Mouse (Mus musculus) forebrain, postnatal 0 days (tissue): ENCODE measurements around the gene Zbtb20. TPM values are rescaled to one million over a fixed set of nuclear protein-coding genes. Genes with fewer than 3 reads are reported as not detected.

Experiments used
- ATAC-seq: fragments of 200-750 bp; cut with Nextera tagmentation; 2 replicates; pipeline ENCODE4 v1.8.0; 2017; ENCODE audit warnings: mild to moderate bottlenecking, moderate library complexity
- DNase-seq: peaks from one replicate; pipeline ENCODE4 v3.0.0-alpha.2; 2015
- H3K27ac ChIP-seq: fragments of 300-500 bp; sonication (generic); 2 replicates; pipeline ENCODE4 v1.5.1; 2014; ENCODE audit warnings: low read depth, mild to moderate bottlenecking, antibody characterized with exemption, low read length, moderate library complexity, mixed read lengths
- H3K27me3 ChIP-seq: fragments of 300-500 bp; sonication (generic); 2 replicates; pipeline ENCODE4 v1.6.1; 2014; ENCODE audit warnings: mild to moderate bottlenecking, low read length, mixed read lengths; ENCODE audit not compliant: insufficient read depth
- H3K36me3 ChIP-seq: fragments of 300-500 bp; sonication (generic); 2 replicates; pipeline ENCODE4 v1.6.1; 2014; ENCODE audit warnings: mild to moderate bottlenecking, moderate library complexity; ENCODE audit not compliant: insufficient read depth
- H3K4me1 ChIP-seq: fragments of 300-500 bp; sonication (generic); 2 replicates; pipeline ENCODE4 v1.6.1; 2014; ENCODE audit warnings: antibody characterized with exemption; ENCODE audit not compliant: insufficient read depth
- H3K4me2 ChIP-seq: fragments of 300-500 bp; sonication (generic); 2 replicates; pipeline ENCODE4 v1.6.1; 2014; ENCODE audit warnings: low read depth, mild to moderate bottlenecking, moderate library complexity
- H3K4me3 ChIP-seq: fragments of 300-500 bp; sonication (generic); 2 replicates; pipeline ENCODE4 v1.5.1; 2014; ENCODE audit warnings: low read depth, low read length, mixed read lengths
- H3K9ac ChIP-seq: fragments of 300-500 bp; sonication (generic); 2 replicates; pipeline ENCODE4 v1.6.1; 2014; ENCODE audit warnings: mild to moderate bottlenecking
- H3K9me3 ChIP-seq: fragments of 300-500 bp; sonication (generic); 2 replicates; pipeline ENCODE4 v1.6.1; 2016; ENCODE audit warnings: low read length
- CTCF ChIP-seq: sonication (generic); IDR thresholded peaks from 2 replicates; pipeline ENCODE4 v1.5.1; 2016; ENCODE audit warnings: antibody characterized with exemption, control low read depth, low read depth
- WGBS: fragments of 180-500 bp; shearing (Covaris S2); extraction: QIAGEN DNeasy Blood & Tissue Kit; methylation state at CpG from one replicate; pipeline ENCODE4 v1.1.7; 2014; 5-methylcytosine and 5-hydroxymethylcytosine counted together
- polyA plus RNA-seq: library from polyadenylated mRNA; unstranded; fragments of >200 nt; fragmentation: Nextera tagmentation; extraction: Ambion mirVana; gene quantifications from 2 replicates; pipeline ENCODE4 v1.2.1, GENCODE M21; 2015
- total RNA-seq: library from RNA; depleted of rRNA; stranded (reverse); fragments of >200 nt; gene quantifications from 2 replicates; pipeline ENCODE4 v1.2.3, GENCODE M21; 2014

Gene Zbtb20
- total and polyA plus RNA-seq, 2 experiments from 2014 or later, result 63.4 to 90.9 TPM

- no peak overlapping the region for H3K4me2 ChIP-seq
- H3K36me3 ChIP-seq, result no peaks in the 10 kb centered on the region
- TF ChIP-seq CTCF, result no peak
- 43% methylated on average over 7 of the region's 7 CpGs for WGBS
- 0 out of 2 replicates have a peak, but pooled peaks cover 11% of the 10 kb centered on the region for H3K4me1 ChIP-seq
- no peaks in the 10 kb centered on the region for H3K27me3 ChIP-seq
- H3K9me3 ChIP-seq, result no peaks in the 10 kb centered on the region
- no peak for DNase-seq
- ATAC-seq, result no peak
- no peak overlapping the region for H3K4me3 ChIP-seq
- H3K9ac ChIP-seq, result no peak overlapping the region
- no peak overlapping the region for H3K27ac ChIP-seq
These were observed 534.9 kb downstream of the Zbtb20 start for GRCm38 (mm10) chr16:43410613-43410974.

GRCm38 (mm10) chr16:43415864-43416263 lies 540.2 kb downstream of the Zbtb20 start:
- no peak for ATAC-seq
- no peaks in the 10 kb centered on the region for H3K36me3 ChIP-seq
- 0 out of 2 replicates have a peak, but pooled peaks cover 2% of the 10 kb centered on the region for H3K4me1 ChIP-seq
- no peaks in the 10 kb centered on the region for H3K9me3 ChIP-seq
- no peak for TF ChIP-seq CTCF
- no peak overlapping the region for H3K4me3 ChIP-seq
- H3K4me2 ChIP-seq, result no peak overlapping the region
- no peaks in the 10 kb centered on the region for H3K27me3 ChIP-seq
- H3K9ac ChIP-seq, result no peak overlapping the region
- WGBS, result 66% methylated on average over 4 of the region's 4 CpGs
- H3K27ac ChIP-seq, result no peak overlapping the region
- DNase-seq, result no peak

GRCm38 (mm10) chr16:43419923-43420322 lies 544.2 kb downstream of the Zbtb20 start:
- Histone ChIP-seq H3K9me3 (no peaks in the 10 kb centered on the region), H3K4me2 (no peak overlapping the region), H3K4me3 (no peak overlapping the region), H3K4me1 (no peaks in the 10 kb centered on the region), H3K27ac (no peak overlapping the region), H3K27me3 (no peaks in the 10 kb centered on the region), H3K36me3 (no peaks in the 10 kb centered on the region), H3K9ac (no peak overlapping the region)
- no peak for DNase-seq
- ATAC-seq, result no peak
- no peak for TF ChIP-seq CTCF
- 56% methylated on average over 2 of the region's 2 CpGs for WGBS

- no peak overlapping the region for H3K27ac ChIP-seq
These were observed 553.3 kb downstream of the Zbtb20 start for GRCm38 (mm10) chr16:43428955-43429354.

GRCm38 (mm10) chr16:43430030-43430429 lies 554.3 kb downstream of the Zbtb20 start:
- Histone ChIP-seq H3K4me2 (no peak overlapping the region), H3K9me3 (no peaks in the 10 kb centered on the region), H3K4me3 (no peak overlapping the region), H3K36me3 (no peaks in the 10 kb centered on the region), H3K9ac (no peak overlapping the region), H3K27ac (no peak overlapping the region), H3K27me3 (no peaks in the 10 kb centered on the region), H3K4me1 (no peaks in the 10 kb centered on the region)
- no peak for TF ChIP-seq CTCF
- no peak for ATAC-seq
- WGBS, result 62% methylated on average over 4 of the region's 4 CpGs
- no peak for DNase-seq

More at GRCm38 (mm10) chr16:43428955-43429354, 553.3 kb downstream of the Zbtb20 start:
- H3K4me2 ChIP-seq, result no peak overlapping the region
- ATAC-seq (no peak), DNase-seq (no peak)
- no peaks in the 10 kb centered on the region for H3K36me3 ChIP-seq
- no peaks in the 10 kb centered on the region for H3K9me3 ChIP-seq
- no peak for TF ChIP-seq CTCF
- H3K27me3 ChIP-seq, result no peaks in the 10 kb centered on the region
- H3K9ac ChIP-seq, result no peak overlapping the region
- H3K4me1 ChIP-seq, result no peaks in the 10 kb centered on the region
- 90% methylated on average over 2 of the region's 2 CpGs for WGBS
- no peak overlapping the region for H3K4me3 ChIP-seq

GRCm38 (mm10) chr16:43431514-43432371 lies 556.1 kb downstream of the Zbtb20 start:
- TF ChIP-seq CTCF, result no peak
- Histone ChIP-seq H3K9me3 (no peaks in the 10 kb centered on the region), H3K4me3 (no peak overlapping the region), H3K9ac (no peak overlapping the region), H3K4me2 (no peak overlapping the region), H3K36me3 (no peaks in the 10 kb centered on the region), H3K4me1 (no peaks in the 10 kb centered on the region), H3K27me3 (no peaks in the 10 kb centered on the region), H3K27ac (no peak overlapping the region)
- DNase-seq (no peak), ATAC-seq (no peak)
- 92% methylated on average over 5 of the region's 5 CpGs for WGBS

- Histone ChIP-seq H3K9me3 (no peaks in the 10 kb centered on the region), H3K4me2 (no peak overlapping the region), H3K27me3 (no peaks in the 10 kb centered on the region), H3K36me3 (no peaks in the 10 kb centered on the region), H3K9ac (no peak overlapping the region), H3K27ac (no peak overlapping the region), H3K4me1 (no peaks in the 10 kb centered on the region), H3K4me3 (no peak overlapping the region)
- TF ChIP-seq CTCF, result peak; percentile 68
- 42% methylated on average over 3 of the region's 3 CpGs for WGBS
- peak; percentile 48; the same call in 1 of the 2 replicates for ATAC-seq
- DNase-seq, result peak; percentile 38
These were observed 559.3 kb downstream of the Zbtb20 start for GRCm38 (mm10) chr16:43434941-43435340.
